Mouse (Mus musculus): Measurements from ENCODE around the gene Gm13695.
"Not testable (repeated sequence)": the region's sequence is repeated elsewhere in the genome, so short reads cannot be mapped to it uniquely, and the experiment has no call there.

The Gm13695 gene

GRCm38 (mm10) chr2:83967013-83967412, at the start of gene Gm13695:
TSS of gene Gm13695 (plus strand) at chr2:83967313.
- DNase-seq (ENCODE audit: low spot score): not testable (repeated sequence)

- no peak for DNase-seq (ENCODE audit: low spot score)
Observed at GRCm38 (mm10) chr2:83929478-83930088, 37.5 kb upstream of the Gm13695 start.

- peak; percentile 91 for DNase-seq (ENCODE audit: low spot score)
Observed at GRCm38 (mm10) chr2:83940931-83941361, 26.2 kb upstream of the Gm13695 start, which contains the start of gene Zswim2. TSS of gene Zswim2 (minus strand) at chr2:83941228.

- no peak for DNase-seq (ENCODE audit: low spot score)
Observed at GRCm38 (mm10) chr2:83941378-83941777, 25.7 kb upstream of the Gm13695 start.

GRCm38 (mm10) chr2:83941792-83942191, 25.3 kb upstream of the Gm13695 start:
- no peak for DNase-seq (ENCODE audit: low spot score)

- not testable (repeated sequence) for DNase-seq (ENCODE audit: low spot score)
Observed at GRCm38 (mm10) chr2:83955393-83955792, 11.7 kb upstream of the Gm13695 start, which contains the start of gene Gm13698. TSS of gene Gm13698 (plus strand) at chr2:83955693.

GRCm38 (mm10) chr2:83961203-83961602, 5.9 kb upstream of the Gm13695 start, which contains the start of gene Gm13693:
TSS of gene Gm13693 (plus strand) at chr2:83961503.
- DNase-seq (ENCODE audit: low spot score): not testable (repeated sequence)

- DNase-seq (ENCODE audit: low spot score): not testable (repeated sequence)
Observed at GRCm38 (mm10) chr2:83972823-83973222, 5.7 kb downstream of the Gm13695 start, which contains the start of gene Gm13696. TSS of gene Gm13696 (plus strand) at chr2:83973123.

GRCm38 (mm10) chr2:83978633-83979032, 11.5 kb downstream of the Gm13695 start, which contains the start of gene Gm13694:
TSS of gene Gm13694 (plus strand) at chr2:83978933.
- not testable (repeated sequence) for DNase-seq (ENCODE audit: low spot score)

- DNase-seq (ENCODE audit: low spot score): not testable (repeated sequence)
Observed at GRCm38 (mm10) chr2:83984443-83984842, 17.3 kb downstream of the Gm13695 start, which contains the start of gene Gm13697. TSS of gene Gm13697 (plus strand) at chr2:83984743.

- not testable (repeated sequence) for DNase-seq (ENCODE audit: low spot score)
Observed at GRCm38 (mm10) chr2:83990253-83990652, 23.1 kb downstream of the Gm13695 start, which contains the start of gene Gm13691. TSS of gene Gm13691 (plus strand) at chr2:83990553.

- not testable (repeated sequence) for DNase-seq (ENCODE audit: low spot score)
Observed at GRCm38 (mm10) chr2:83993639-83994255, 26.6 kb downstream of the Gm13695 start.

- DNase-seq (ENCODE audit: low spot score): not testable (repeated sequence)
Observed at GRCm38 (mm10) chr2:83994526-83994925, 27.4 kb downstream of the Gm13695 start.

GRCm38 (mm10) chr2:84008913-84009312, 41.8 kb downstream of the Gm13695 start:
- no peak for DNase-seq (ENCODE audit: low spot score)

GRCm38 (mm10) chr2:84009818-84010217, 42.7 kb downstream of the Gm13695 start:
- DNase-seq (ENCODE audit: low spot score): no peak

GRCm38 (mm10) chr2:84014572-84014971, 47.5 kb downstream of the Gm13695 start:
- DNase-seq (ENCODE audit: low spot score): no peak

GRCm38 (mm10) chr2:84016291-84016690, 49.2 kb downstream of the Gm13695 start:
- DNase-seq (ENCODE audit: low spot score): not testable (repeated sequence)

GRCm38 (mm10) chr2:84018330-84018729, 51.2 kb downstream of the Gm13695 start:
- DNase-seq (ENCODE audit: low spot score): no peak

Data from embryo, embryonic 10 days (tissue).